Mouse (Mus musculus) A20 (cell line): ENCODE measurements at regions not wholly inside any gene's neighbourhood (a gene's known extent, or its start where the extent isn't known, plus 50 kb on each side); places are given as distances from the start of the nearest gene placed in this dataset.

Experiments used
- DNase-seq: peaks from one replicate; pipeline ENCODE4 v3.0.0-alpha.2; 2011; ENCODE audit warnings: low read depth, low spot score

- no peak for DNase-seq
Observed at GRCm38 (mm10) chr15:42301956-42302355, 2167.8 kb downstream of the 9330182O14Rik start.

GRCm38 (mm10) chr15:42304097-42304496 is 2169.9 kb downstream of the 9330182O14Rik start:
- DNase-seq, result no peak

GRCm38 (mm10) chr15:42309586-42309985 is 2175.4 kb downstream of the 9330182O14Rik start:
- no peak for DNase-seq

DNA sequence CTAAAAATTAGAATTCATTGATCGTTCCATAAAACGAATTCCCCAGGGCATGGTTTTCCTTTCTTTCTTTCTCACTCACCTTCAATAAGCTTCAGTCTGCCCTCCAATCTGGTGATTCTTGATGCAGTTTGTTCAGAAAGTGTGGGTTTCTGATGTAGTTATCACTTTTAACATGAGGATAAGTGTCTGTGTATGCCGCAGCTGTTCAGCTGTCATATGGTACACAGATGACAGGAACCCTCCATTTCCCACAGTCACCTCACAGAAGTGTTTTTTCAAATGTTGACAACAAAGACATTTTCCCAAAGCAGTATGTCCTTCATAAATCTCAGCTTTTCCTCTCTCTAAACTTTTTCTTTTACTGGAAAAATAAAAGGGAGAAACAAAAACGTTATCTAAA is 2177.0 kb downstream of the 9330182O14Rik start:
- no peak for DNase-seq

DNA sequence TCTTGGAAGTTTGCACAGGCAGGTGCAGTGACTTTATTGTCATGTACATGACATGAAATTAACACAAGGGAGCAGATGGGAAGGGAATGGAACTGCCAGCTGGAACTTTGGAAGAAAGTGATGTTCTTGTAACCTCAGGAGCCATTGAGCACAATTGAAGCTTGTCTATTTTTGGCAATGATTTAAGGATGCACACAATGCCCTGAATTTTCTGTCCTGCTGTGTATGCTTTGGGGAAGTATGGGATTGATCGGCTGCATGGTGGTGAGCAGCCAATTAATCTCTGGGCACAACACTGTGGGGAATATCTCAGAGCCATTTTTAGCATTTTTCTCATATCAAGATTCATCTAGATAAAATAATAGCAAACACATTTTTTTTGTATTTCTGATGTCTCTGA is 2186.2 kb downstream of the 9330182O14Rik start:
- no peak for DNase-seq

- no peak for DNase-seq
Observed at GRCm38 (mm10) chr15:42322940-42323339, 2188.8 kb downstream of the 9330182O14Rik start.

GRCm38 (mm10) chr15:42325221-42325620 is 2191.1 kb downstream of the 9330182O14Rik start:
- no peak for DNase-seq

GRCm38 (mm10) chr15:42328535-42328934 is 2194.4 kb downstream of the 9330182O14Rik start:
- DNase-seq, result no peak

DNA sequence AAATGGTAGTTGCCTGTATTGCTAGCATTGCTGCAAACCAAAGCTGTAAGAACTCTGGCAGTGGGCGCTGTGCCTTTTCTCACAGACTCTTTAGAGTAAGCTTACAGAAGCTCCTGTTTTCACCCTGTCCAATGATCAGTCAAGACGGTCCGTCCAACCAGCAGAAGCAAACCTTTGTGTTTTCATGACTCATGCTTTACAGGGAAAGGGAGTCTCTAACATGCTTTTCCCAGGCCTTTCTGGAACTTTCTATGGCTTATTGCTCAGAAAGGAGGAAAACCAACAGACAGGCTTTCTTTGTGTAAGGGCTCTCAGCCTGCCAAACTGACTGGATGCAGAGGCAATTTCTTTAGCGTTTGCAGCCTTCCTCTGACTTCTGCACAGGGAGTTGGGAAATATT is 2195.6 kb downstream of the 9330182O14Rik start:
- no peak for DNase-seq

GRCm38 (mm10) chr15:42333642-42334041 is 2199.5 kb downstream of the 9330182O14Rik start:
- DNase-seq, result no peak

DNA sequence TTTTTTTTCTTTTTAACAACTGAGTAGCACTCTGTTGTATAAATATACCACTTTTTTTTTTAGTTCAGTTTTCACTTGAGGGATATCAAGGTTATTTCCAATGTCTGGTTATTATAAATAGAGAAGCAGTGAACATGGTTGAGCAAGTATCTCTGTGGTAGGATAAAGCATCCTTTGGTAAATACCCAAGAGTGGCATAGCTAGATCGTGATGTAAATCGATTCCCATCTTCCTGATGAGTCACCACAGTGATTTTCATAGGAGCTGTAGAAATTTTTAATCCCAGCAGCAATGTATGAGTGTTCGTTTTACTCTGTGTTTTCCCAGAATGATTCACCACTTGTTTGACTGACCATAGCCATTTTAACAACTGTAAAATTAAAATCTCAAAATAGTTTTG is 2212.0 kb downstream of the 9330182O14Rik start:
- DNase-seq, result no peak

DNA sequence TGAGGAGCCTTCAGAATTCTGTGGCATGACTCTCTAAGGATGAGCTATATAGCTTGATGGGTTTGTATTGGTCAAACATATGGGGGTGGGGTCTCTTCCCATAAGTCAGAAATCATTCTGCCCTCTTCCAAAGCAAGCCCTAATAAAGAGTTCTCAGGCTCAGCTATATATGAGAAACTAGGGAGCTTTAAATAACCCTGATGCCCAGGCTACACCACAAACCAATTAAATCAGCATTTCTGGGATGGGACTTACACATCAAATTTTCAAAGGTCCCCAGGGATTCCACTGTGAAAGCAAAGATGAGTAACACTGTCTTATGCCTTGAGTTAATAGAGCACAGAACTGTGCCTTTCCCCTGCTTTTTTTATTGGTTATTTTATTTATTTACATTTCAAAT is 2227.7 kb downstream of the 9330182O14Rik start:
- DNase-seq, result no peak

DNA sequence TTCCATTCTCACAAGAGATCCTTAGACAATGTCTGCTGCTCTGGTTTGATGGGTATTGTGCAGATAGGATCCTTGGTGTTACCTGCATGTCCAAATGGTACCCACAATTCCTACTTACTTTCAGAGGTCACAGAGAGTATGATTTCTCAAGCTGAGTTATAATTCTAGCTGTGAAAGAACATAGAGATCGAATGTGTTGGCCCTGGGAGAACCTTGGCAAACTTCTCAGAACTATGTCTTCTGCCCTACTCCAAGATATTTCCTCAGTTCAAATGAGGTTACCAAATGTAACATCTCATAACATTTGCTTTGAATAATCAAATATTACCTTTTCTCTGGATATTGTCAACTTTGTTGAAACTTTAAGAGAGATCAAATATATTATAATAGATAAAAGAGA is 2230.8 kb downstream of the 9330182O14Rik start:
- no peak for DNase-seq

DNA sequence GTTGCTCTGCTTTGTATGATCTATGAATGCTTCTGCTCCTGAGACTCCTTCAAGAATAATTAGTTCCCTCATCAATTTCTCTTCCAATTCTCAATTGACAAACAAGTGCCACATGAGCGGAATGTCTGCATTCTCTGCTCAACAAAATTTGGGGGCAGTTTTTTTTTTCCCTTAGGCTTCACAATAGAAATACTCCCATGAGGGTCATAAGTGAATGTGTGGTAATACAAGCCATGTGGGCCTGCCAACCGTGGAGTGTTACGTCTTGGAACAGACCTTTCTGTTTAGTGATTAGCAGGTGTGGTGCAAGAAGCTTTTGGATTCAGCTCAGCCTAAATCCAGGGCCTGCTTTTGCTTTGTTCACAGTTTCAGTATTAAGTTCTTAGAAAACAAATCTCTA is 2232.6 kb downstream of the 9330182O14Rik start:
- DNase-seq, result no peak

GRCm38 (mm10) chr15:42369603-42370002 is 2235.4 kb downstream of the 9330182O14Rik start:
- no peak for DNase-seq

GRCm38 (mm10) chr15:42370044-42370443 is 2235.9 kb downstream of the 9330182O14Rik start:
- DNase-seq, result no peak

- DNase-seq, result no peak
Observed at GRCm38 (mm10) chr15:42372704-42373286, 2238.6 kb downstream of the 9330182O14Rik start.
